Mouse (Mus musculus): ENCODE measurements around the gene Gm20854. TPM values are rescaled to one million over a fixed set of nuclear protein-coding genes. Genes with fewer than 3 reads are reported as not detected.
"Not testable (repeated sequence)": the region's sequence is repeated elsewhere in the genome, so short reads cannot be mapped to it uniquely, and the experiment has no call there.

The Gm20854 gene
- not detected in 2 replicates for polyA plus RNA-seq (2014; fragmentation: Nextera tagmentation; extraction: Ambion mirVana)

DNA sequence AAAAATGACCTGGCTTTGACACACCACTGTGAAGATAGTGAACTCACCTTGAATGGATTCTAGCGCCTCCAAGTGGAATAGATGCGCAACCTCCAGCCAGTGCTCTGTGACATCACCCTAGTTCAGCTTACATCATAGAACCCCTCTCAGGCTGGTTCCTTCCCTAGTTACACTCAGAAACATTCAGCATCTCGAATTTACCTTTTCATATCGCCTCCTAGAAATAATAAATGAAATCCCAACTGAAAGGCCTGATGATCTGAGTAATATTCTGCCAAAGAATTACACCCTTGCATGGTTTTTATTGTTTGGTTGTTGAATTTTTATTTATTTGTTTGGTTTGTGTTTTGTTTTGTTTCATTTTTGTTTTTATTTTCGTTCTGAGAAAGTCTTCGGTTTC, at the start of gene Gm20854:
Gene Gm20854 (minus strand): TSS at position 101 of the 400 bp plus-strand sequence.
- WGBS: no CpG with 5 or more reads among the region's 6 CpGs
- not testable (repeated sequence) for H3K27ac ChIP-seq (ENCODE audit: low read depth, low read length); ATAC-seq (ENCODE audit: insufficient read depth, low FRiP score, low TSS enrichment); H3K27me3 ChIP-seq (ENCODE audit: control insufficient read depth, insufficient read depth, low read length); H3K9me3 ChIP-seq (ENCODE audit: control insufficient read depth, low read length); H3K36me3 ChIP-seq (ENCODE audit: control insufficient read depth, insufficient read depth, low read length); H3K4me2 ChIP-seq (ENCODE audit: low read depth); DNase-seq (ENCODE audit: low spot score); H3K4me1 ChIP-seq (ENCODE audit: control insufficient read depth, insufficient read depth, low read length); H3K4me3 ChIP-seq (ENCODE audit: low read depth, low read length); H3K9ac ChIP-seq (ENCODE audit: low read length)

All from neural tube, embryonic 11.5 days (tissue).